Mouse (Mus musculus): ENCODE results near the gene Siae.

Gene Siae

DNA sequence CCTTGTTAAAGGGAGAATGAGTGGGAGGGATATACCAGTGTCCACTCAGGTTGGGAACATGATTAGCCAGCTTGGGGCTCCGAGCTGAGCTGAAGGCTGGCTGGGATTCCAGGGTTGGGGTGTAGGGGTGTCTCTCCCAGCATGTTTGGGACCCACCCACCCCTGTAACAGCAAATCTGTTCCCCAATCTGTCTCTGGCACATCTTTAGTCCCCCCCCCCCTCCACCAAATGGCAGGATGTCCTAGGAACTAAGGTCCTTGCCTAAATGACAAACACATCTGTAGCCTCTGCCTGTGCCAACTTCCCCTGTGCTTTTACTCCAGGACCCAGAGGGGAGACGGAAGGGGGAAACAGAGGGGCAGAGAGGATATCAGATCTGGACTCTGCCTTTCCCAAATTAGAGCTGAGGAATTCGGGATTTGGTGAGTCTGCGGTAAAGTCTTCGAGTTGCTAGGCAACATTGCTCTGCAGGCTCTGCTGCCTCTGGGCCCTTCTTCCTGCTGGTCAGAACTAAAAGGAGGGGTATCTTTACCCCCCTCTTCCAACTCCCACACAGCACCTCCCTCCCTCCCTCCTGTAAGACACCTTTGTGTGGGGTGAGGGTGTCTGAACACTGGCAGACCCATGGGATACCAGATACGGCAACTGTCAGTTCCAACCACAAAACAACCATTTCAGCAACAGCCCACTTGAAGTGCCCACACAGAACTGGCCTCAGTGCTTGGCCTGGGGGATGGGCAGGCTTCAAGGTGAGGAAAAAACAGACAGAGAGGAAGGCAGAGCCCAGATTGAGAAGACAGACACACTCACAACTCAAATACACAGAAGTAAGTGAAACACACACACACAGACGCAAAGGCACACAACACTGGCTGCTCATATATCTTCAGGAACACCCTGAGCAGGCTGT, at the start of gene Siae:
Siae (plus strand) TSS at position 861 of the 911 bp plus-strand sequence.
- H3K27me3 ChIP-seq (ENCODE audit: insufficient read depth, low read length) = peaks cover 76% of the 10 kb centered on the region
- H3K4me3 ChIP-seq (replicated peaks; ENCODE audit: low read length) = no peak within 1 kb of the TSS
- no peaks in the 10 kb centered on the region for H3K9me3 ChIP-seq (ENCODE audit: low read length)
- H3K36me3 ChIP-seq (ENCODE audit: insufficient read depth, low read length) = no peaks in the 10 kb centered on the region
- TF ChIP-seq CTCF (conservative IDR thresholded peaks at IDR 0.05; ENCODE audit: low read length) (no peak), POU5F1 (IDR thresholded peaks at IDR 0.05; ENCODE audit: borderline replicate concordance, low read length) (no peak), NANOG (IDR thresholded peaks at IDR 0.05; ENCODE audit: borderline replicate concordance, low read length) (no peak)
- H3K4me1 ChIP-seq (replicated peaks; ENCODE audit: low read depth, low read length) = peaks cover 23% of the 10 kb centered on the region

DNA sequence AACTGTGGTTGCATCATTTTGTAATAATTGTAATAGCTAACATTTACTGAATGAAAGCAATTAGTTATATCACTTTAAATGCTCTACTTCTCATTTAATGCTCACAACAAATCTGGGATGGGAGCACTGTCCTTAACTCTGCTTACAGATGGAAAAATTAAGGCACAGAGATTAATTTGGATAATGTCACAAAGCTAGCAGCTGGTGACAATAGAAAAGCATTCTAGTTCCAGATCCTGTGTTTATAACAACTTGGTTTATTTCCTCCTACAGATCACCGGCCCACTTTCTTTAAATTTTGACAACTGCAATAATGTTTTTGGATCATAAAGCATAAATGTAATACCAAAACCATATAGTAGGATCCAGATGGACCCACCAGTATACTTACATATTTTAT, 49.5 kb upstream of the Siae start:
- Histone ChIP-seq H3K4me1 (replicated peaks; ENCODE audit: low read depth, low read length) (peaks cover 55% of the 10 kb centered on the region), H3K27me3 (ENCODE audit: insufficient read depth, low read length) (no peaks in the 10 kb centered on the region), H3K9me3 (ENCODE audit: low read length) (peaks cover 9% of the 10 kb centered on the region), H3K4me3 (replicated peaks; ENCODE audit: low read length) (no peak overlapping the region), H3K36me3 (ENCODE audit: insufficient read depth, low read length) (peaks cover 48% of the 10 kb centered on the region)
- no peak for TF ChIP-seq POU5F1 (IDR thresholded peaks at IDR 0.05; ENCODE audit: borderline replicate concordance, low read length)
- TF ChIP-seq CTCF (conservative IDR thresholded peaks at IDR 0.05; ENCODE audit: low read length) = no peak
- TF ChIP-seq NANOG (IDR thresholded peaks at IDR 0.05; ENCODE audit: borderline replicate concordance, low read length) = no peak

DNA sequence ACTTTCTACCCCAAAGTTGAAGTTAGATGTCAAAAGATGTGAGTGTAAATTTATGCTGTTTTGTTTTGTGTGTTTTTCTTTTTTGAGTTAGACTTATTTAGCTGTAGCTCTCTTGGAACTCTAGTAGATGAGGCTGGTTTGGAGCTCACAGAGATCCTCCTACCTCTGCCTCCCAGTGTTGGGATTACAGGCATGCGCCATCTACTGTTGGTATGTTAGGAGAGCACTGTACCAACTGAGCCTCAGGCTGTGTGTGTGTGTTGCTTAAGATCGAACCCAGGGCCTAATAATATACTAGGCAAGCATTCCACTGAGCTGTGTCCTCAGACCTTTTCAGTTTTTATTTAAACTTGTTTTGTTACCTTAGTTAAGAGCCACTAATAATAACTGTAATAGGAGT, 43.4 kb upstream of the Siae start:
- Histone ChIP-seq H3K4me3 (replicated peaks; ENCODE audit: low read length) (no peak overlapping the region), H3K9me3 (ENCODE audit: low read length) (peaks cover 18% of the 10 kb centered on the region), H3K36me3 (ENCODE audit: insufficient read depth, low read length) (peaks cover 38% of the 10 kb centered on the region), H3K27me3 (ENCODE audit: insufficient read depth, low read length) (no peaks in the 10 kb centered on the region), H3K4me1 (replicated peaks; ENCODE audit: low read depth, low read length) (peaks cover 57% of the 10 kb centered on the region)
- TF ChIP-seq NANOG (IDR thresholded peaks at IDR 0.05; ENCODE audit: borderline replicate concordance, low read length) = no peak

DNA sequence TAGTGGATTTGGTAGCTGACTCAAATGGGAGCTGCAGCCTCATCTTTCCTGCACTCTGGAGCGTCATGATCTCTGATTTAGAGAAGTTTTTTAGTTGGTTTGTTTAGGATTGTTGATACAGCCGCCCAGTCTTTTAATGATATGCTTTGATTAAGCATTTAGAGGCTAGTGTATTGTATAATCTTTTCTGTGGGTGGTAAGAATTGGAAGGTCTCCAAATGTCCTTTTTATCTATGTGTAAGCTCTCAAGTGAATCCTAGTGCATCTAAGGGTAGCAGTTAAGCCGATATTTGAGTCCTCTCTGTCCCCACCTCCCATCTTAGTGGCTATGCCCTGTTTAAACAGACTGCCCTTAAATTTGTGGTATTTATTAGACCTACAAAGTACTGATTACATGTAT, 41.0 kb upstream of the Siae start:
- TF ChIP-seq NANOG (IDR thresholded peaks at IDR 0.05; ENCODE audit: borderline replicate concordance, low read length) (no peak), CTCF (conservative IDR thresholded peaks at IDR 0.05; ENCODE audit: low read length) (no peak), POU5F1 (IDR thresholded peaks at IDR 0.05; ENCODE audit: borderline replicate concordance, low read length) (no peak)

DNA sequence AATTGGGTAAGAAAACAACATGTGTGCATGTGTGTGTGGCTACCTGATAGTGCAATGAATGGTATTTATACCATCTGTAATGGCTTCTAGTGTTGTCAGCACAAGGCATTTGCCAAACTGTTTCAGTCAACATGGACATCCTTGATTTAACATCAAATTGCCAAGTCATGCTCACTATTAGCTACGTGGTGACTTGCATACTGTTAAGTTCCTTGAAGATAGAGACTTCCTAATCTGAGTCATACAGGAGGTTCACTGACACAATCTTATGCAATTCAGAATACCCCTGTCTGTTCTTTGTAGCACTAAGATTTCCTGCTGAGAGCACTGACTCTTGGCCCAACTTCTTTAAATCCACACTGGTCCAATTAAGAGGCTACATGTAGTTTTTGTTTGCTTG, 38.0 kb upstream of the Siae start:
- Histone ChIP-seq H3K27me3 (ENCODE audit: insufficient read depth, low read length) (no peaks in the 10 kb centered on the region), H3K9me3 (ENCODE audit: low read length) (no peaks in the 10 kb centered on the region), H3K4me1 (replicated peaks; ENCODE audit: low read depth, low read length) (peaks cover 49% of the 10 kb centered on the region), H3K36me3 (ENCODE audit: insufficient read depth, low read length) (peaks cover 72% of the 10 kb centered on the region), H3K4me3 (replicated peaks; ENCODE audit: low read length) (no peak overlapping the region)
- TF ChIP-seq NANOG (IDR thresholded peaks at IDR 0.05; ENCODE audit: borderline replicate concordance, low read length) = no peak
- no peak for TF ChIP-seq POU5F1 (IDR thresholded peaks at IDR 0.05; ENCODE audit: borderline replicate concordance, low read length)
- TF ChIP-seq CTCF (conservative IDR thresholded peaks at IDR 0.05; ENCODE audit: low read length) = no peak

More for the DNA sequence above, 41.0 kb upstream of the Siae start:
- no peak overlapping the region for H3K4me3 ChIP-seq (replicated peaks; ENCODE audit: low read length)
- no peaks in the 10 kb centered on the region for H3K27me3 ChIP-seq (ENCODE audit: insufficient read depth, low read length)
- peaks cover 18% of the 10 kb centered on the region for H3K9me3 ChIP-seq (ENCODE audit: low read length)
- H3K4me1 ChIP-seq (replicated peaks; ENCODE audit: low read depth, low read length) = peaks cover 49% of the 10 kb centered on the region
- H3K36me3 ChIP-seq (ENCODE audit: insufficient read depth, low read length) = peaks cover 51% of the 10 kb centered on the region

DNA sequence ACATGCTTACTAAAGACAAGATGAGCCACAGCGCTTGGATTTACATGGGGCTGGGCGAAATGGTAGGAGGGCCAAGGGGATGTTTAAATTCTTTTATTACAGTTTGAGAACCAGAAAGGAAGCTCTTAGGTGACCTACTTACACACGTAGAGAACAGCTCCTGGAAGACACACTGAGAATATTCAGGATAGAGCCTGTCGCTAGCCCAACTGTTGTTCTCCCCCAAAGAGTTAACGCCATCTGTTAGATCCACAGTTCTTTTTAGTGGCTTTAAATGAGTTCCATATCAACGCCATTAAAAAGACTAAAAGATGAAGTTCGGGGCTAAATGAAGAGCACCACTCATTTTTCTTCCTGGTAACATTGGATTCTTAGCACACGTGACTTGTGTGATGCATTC, 36.5 kb upstream of the Siae start:
- Histone ChIP-seq H3K27me3 (ENCODE audit: insufficient read depth, low read length) (no peaks in the 10 kb centered on the region), H3K4me3 (replicated peaks; ENCODE audit: low read length) (no peak overlapping the region), H3K4me1 (replicated peaks; ENCODE audit: low read depth, low read length) (peaks cover 37% of the 10 kb centered on the region), H3K9me3 (ENCODE audit: low read length) (no peaks in the 10 kb centered on the region), H3K36me3 (ENCODE audit: insufficient read depth, low read length) (peaks cover 75% of the 10 kb centered on the region)
- TF ChIP-seq NANOG (IDR thresholded peaks at IDR 0.05; ENCODE audit: borderline replicate concordance, low read length) (no peak), CTCF (conservative IDR thresholded peaks at IDR 0.05; ENCODE audit: low read length) (no peak), POU5F1 (IDR thresholded peaks at IDR 0.05; ENCODE audit: borderline replicate concordance, low read length) (no peak)

DNA sequence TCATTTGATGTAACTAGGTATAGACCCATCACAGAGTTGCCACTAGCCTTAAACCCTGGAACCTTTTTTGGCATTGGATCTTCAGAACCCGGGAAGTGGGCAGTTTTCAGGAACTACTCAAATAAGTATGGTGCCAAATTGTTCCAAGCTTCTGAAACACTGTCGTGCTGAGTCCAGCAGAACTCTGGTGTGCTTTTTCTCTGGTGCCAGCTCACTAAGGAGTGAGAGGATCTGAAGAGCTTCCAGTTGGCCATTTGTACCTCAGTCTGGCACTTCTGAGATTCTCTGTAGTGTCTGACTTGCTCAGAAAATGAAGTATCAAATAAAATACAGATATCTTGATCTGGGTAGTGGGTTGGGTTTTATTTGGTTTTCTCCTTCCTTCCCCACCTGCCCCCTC, 35.5 kb upstream of the Siae start:
- Histone ChIP-seq H3K9me3 (ENCODE audit: low read length) (no peaks in the 10 kb centered on the region), H3K4me3 (replicated peaks; ENCODE audit: low read length) (no peak overlapping the region), H3K36me3 (ENCODE audit: insufficient read depth, low read length) (peaks cover 80% of the 10 kb centered on the region), H3K4me1 (replicated peaks; ENCODE audit: low read depth, low read length) (peaks cover 32% of the 10 kb centered on the region), H3K27me3 (ENCODE audit: insufficient read depth, low read length) (no peaks in the 10 kb centered on the region)
- no peak for TF ChIP-seq CTCF (conservative IDR thresholded peaks at IDR 0.05; ENCODE audit: low read length)
- TF ChIP-seq POU5F1 (IDR thresholded peaks at IDR 0.05; ENCODE audit: borderline replicate concordance, low read length) = no peak

DNA sequence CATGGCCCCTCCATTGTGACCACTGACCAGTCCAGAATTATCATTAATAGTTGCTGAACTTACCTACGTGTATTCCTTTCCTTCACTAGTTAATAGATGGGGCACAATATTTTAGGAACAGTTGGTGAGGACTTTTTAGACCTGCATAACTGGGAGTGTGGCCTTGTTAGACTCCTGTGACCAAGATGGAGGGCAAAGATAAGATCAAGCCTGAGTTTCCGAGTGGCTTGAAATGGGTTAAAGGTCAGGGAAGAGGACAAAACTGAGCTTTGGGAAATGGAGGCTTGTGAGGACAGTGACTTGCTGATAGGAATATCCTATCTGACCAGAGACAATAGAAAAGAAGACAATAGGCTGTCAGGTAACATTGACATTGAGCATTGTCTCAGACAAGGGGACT, 30.0 kb upstream of the Siae start:
- TF ChIP-seq CTCF (conservative IDR thresholded peaks at IDR 0.05; ENCODE audit: low read length) (no peak), NANOG (IDR thresholded peaks at IDR 0.05; ENCODE audit: borderline replicate concordance, low read length) (peak; percentile 54; the same call in 1 of the 2 replicates)
- Histone ChIP-seq H3K9me3 (ENCODE audit: low read length) (no peaks in the 10 kb centered on the region), H3K4me3 (replicated peaks; ENCODE audit: low read length) (no peak overlapping the region), H3K27me3 (ENCODE audit: insufficient read depth, low read length) (peaks cover 38% of the 10 kb centered on the region), H3K36me3 (ENCODE audit: insufficient read depth, low read length) (peaks cover 53% of the 10 kb centered on the region), H3K4me1 (replicated peaks; ENCODE audit: low read depth, low read length) (peaks cover 60% of the 10 kb centered on the region)

Data from E14TG2a.4 (cell line).